Mouse (Mus musculus): ENCODE results near the gene Fgfr2.
A peak's percentile ranks its signal among the peaks of the same experiment; 100 is the strongest.

Gene Fgfr2

GRCm38 (mm10) chr7:130741099-130741498 is 2382.1 kb downstream of the Fgfr2 start:
- DNase-seq = no peak

DNA sequence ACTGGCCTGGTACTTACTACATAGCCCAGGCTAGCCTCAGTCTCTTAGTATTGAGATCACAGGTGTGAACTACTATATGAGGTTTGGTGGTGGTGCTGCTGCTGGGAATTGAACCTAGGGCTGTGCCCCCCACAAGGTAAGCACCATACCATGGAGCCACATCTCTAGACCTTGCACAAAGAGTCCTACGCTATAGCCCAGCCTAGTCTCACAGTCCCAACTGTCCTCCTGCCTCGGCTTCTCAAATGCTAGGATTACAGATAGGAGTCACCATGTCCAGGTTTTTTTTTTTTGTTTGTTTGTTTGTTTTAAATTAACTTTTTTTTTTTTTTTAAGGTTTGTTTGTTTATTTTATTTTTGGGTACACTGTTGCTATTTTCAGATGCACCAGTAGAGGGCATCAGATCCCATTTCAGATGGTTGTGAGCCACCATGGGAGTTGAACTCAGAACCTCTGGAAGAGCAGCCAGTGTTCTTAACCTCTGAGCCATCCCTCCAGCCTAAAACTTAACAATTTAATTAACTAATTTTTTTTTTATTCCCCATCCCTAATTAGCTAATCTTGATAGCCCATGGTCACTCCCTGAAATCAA is 2388.9 kb downstream of the Fgfr2 start:
- DNase-seq = no peak

GRCm38 (mm10) chr7:130733423-130733822 is 2389.7 kb downstream of the Fgfr2 start:
- DNase-seq = no peak

DNA sequence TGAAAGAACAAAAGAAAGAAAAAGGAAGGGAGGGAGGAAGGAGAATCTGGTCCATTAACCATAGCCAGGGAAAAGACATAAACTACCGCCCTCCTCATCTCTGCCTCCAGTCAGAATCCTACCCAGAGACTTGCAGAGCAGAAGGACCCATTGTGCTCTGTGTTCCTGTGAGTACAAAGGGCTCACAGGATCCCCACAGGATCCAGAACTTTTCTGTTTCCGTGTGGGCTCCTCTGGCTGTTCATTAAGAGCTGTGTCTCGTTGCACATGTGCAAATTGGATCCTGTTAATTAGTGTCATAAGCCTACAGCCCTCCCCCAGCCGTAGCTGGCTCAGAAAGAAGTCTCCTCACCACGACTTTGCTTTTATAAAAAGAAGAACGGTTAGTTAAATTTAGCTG is 2390.2 kb downstream of the Fgfr2 start:
- DNase-seq = no peak

- DNase-seq = no peak
These were observed 2391.4 kb downstream of the Fgfr2 start for GRCm38 (mm10) chr7:130731792-130732191.

DNA sequence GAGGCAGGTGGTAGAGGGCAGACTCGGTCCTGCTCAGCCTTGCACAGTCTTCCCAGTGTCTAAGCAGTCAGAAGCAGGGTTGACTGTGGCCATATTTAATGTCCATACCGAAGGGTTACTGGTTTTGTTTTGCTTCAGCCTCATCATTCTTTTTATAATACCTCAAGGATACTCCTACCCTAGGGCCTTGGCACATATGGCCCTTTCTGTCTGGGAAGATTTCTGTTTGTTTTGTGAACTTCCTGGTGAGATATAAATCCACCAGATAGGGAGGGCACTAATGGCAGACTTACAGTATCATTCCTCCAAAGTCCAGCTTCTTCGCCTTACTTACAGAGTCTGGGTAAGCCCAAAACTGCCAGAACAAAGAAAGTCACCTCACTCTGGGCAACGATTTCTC is 2395.6 kb downstream of the Fgfr2 start:
- DNase-seq = no peak

- DNase-seq = no peak
These were observed 2396.3 kb downstream of the Fgfr2 start for GRCm38 (mm10) chr7:130726724-130727422.

DNA sequence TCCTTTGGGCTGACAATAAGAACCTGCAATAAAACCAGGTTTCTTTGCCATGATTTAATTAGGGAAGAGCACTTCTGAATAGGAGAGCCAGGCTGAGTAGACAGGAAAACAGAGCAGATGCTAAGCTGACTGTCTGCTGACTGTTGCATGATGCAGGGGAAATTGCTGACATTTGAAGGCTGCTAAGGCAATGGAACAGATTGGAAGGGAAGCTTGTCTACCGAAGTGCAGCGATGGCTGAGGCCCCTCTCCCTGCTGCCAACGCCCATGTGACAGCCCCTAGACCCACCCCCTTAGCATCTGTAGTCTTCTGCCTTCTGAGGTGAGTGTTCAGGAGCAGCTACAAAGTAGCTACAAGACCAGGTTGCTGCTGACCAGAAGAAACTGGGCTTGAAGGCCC is 2397.0 kb downstream of the Fgfr2 start:
- no peak for DNase-seq

DNA sequence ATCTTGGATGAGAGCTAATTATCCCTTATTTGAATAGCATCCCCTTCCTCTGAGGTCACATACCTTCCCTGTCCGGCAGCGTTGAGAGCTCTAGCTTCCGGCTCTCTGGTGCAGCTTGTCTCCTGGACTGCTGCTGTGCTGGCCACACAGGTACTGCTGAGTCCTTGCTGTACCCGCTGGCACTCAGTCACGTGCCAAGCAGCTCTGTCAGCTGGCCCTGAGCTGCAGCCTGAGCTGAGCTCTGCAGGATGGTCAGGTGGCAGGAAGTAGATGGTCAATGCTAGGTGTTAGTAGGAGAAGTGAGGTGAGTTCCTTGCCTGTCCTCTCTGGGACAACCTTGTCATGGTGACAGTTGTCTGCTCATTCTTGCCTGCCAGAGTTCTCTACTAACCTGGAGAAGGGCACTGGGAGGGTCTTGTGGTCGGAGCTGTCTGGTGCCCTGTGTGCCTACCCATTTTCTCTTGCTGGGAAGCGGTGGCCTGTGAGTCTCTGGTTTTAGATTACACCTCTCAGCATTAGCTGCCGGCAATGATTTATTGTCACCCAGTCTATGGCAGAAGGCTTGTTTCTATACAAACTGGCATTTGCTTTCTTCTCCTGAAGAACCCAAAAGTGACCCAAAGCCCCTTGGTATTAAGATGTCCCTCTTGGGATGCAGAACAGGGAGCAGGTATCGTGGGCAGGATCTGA is 2402.4 kb downstream of the Fgfr2 start:
- peak; percentile 62 for DNase-seq

GRCm38 (mm10) chr7:130719931-130720598 is 2403.1 kb downstream of the Fgfr2 start:
- DNase-seq = no peak

- no peak for DNase-seq
These were observed 2406.2 kb downstream of the Fgfr2 start for GRCm38 (mm10) chr7:130716989-130717388.

DNA sequence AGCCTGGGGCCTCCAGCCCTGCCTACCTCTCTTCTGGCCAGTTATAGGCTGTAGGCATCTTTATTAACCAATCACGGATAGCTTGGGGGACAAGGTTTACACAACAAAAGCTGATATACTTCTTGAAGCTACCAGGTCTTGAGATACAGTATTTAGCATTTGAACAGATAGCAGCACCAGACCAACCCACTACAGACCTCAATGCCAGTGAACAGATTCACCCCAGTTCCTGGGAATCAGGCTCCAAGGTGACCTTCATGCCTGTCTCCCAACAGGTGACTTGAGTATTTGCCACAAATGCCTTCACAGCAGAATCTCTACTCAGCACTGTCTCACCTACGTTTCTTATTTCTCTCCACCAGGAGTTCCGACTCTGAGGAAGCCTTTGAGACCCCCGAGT is 2406.8 kb downstream of the Fgfr2 start:
- DNase-seq = no peak

GRCm38 (mm10) chr7:130715467-130715866 is 2407.7 kb downstream of the Fgfr2 start:
- peak; percentile 96 for DNase-seq

GRCm38 (mm10) chr7:130713319-130713718 is 2409.8 kb downstream of the Fgfr2 start:
- DNase-seq = no peak

DNA sequence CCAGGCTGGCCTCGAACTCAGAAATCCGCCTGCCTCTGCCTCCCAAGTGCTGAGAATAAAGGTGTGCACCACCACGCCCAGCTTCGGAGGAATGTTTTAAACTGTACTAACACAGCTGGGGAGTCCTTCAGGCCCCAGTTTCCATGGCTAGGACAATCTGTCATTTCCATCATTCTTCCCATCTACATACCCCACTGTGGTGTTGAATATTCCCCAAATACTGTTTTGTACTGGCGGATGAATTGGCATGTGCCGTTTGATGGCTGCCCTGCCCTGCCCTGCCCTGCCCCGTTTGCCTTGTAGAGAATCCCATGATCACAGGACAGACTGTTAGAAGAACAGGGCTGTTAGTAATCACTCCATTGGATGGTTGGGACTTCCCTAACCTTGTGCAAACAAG is 2411.3 kb downstream of the Fgfr2 start:
- DNase-seq = no peak

DNA sequence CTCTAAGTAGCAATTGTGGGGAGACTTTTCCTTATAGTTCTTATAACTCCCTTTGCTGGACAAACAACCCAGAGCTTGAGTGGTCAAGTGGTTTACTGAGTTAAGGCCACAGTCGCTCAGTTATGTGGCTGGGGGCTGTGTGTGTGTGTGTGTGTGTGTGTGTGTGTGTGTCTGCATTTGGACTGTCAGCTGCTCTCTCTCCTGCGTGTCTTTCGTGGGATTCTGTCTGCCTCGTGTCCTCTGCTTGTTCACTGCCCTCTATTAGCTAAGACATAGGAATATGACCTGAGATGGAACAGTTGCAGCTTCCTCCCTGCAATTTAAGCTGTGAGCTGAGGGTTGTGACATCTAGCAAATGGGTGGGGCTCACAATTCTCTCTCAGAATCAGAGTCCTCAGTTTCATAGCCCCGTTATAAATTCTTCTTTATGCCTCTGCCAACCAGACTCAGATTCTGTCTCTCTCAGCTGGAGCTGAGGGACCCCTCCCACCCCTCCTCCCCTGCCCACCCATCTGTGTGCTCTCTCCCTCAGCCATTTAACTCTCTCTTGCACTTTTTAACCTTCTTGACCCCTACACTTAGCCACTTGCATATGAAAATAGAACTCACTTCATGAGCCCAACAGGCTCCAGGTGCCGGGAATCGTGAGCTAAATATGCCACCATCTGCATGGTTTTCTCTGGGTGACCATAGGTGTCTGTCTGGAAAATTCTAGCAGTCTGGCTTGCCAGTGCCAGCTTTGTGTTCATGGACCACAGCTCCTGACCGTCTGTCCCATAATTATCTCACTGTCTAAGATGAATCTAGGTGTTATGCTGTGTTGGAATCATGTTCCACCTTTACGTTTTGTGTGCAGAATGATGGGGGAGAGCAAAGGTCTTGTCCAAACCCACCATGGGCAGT is 2413.5 kb downstream of the Fgfr2 start:
- DNase-seq = peak; percentile 82

DNA sequence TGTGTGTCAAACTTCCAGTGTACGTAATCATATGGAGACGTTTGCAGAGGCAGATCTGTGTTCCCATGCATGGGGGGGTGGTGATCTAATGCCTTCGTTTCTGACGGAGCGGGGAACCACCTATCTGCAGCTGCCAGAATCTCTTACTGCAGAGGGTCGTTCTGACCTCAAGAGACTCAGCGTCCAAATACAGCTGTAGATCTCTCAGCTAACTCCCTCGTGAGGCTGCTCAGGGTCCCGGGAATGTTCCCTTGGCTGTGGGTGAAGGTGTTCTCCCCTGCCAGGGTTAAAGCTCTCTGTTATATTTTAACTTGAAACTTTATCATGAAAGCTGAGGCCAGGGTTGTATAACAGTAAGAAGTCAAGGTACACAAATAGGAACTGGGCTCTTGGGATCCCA is 2414.2 kb downstream of the Fgfr2 start:
- DNase-seq = no peak

DNA sequence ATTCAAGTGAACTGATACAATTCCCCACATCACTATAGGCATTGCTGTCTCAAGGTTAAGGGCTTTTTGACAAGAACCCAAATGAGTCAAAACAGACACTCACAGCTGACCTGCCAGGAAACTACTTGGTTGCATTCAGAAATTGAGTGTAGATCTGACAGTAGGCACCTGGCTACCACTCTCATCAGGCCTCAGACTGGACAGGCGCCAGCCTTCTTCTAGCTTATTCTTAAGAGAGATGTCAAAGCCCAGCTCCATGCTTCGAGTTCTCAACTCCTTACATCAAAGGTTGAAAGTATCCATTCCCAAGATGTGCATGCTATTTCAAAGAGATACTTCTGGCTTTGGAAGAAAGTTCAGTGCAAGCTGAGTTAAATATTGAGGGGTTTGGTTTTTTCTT is 2417.9 kb downstream of the Fgfr2 start:
- no peak for DNase-seq

DNA sequence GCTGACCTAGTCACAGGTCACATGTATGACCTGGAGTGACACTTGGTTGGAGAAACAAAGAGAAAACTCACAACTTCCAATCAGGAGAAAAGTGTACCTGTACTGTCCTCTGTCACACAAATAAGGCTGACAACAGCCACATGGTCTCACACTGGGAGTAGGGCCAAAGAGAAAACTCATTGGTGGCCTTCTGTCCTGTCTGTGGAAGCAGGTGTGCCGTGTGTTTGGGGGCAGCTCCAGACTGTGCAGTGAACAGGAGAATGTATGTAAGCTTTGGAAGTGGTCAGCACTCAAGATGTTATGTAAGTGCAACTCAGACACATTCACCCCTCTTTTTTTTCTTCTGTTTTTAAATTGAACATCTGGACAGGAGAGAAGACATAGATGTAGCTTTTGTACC is 2421.8 kb downstream of the Fgfr2 start:
- DNase-seq = no peak

- DNase-seq = no peak
These were observed 2424.7 kb downstream of the Fgfr2 start for GRCm38 (mm10) chr7:130698480-130698879.

DNA sequence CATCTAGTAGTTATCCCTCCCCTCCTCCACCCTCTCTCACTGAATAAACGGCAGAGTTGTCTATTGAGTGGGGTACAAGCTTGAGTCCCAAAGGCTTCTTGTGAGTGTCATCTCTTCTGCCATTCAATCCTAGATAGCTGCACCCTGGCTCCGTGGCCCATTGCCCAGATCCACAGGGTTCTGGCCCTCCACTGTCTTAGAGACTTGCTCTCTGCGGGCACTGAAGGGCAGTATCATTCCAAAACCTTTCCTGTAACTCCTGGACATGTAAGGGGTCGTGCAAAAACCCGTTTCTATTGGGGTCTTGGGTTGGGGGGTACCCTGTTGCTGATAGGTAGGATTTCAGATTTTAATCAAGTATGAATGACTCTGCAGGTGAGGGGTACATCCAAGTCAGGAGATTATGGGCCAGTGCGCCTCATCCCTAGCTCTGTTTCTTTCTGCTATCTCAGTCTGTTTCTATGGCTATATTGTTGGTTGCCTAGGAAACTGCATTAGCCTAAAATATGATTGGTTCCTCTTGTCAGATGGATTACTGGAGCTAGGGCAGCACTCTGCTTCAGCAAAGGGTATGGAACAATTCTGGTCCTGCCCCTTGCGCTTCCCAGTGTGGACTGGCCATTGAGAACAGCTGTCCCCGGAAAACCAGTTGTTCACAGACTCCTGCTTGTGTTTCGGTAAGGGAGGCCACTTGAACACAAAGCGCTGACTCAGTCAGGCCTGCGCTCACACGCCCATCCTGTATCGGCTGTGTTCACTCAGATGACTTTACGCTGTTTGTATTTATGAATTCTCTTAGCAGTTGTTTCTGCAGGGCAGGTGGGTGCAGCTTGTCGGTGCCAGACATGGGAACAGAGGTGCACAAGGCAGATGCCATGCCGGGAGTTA is 2426.6 kb downstream of the Fgfr2 start:
- peak; percentile 57 for DNase-seq

Data from cerebellum, adult 9-10 months (tissue).